Mouse (Mus musculus) liver, adult 2 months (tissue): Measurements from ENCODE around the gene Smok3b. TPM values are rescaled to one million over a fixed set of nuclear protein-coding genes. Genes with fewer than 3 reads are reported as not detected.

Source experiments
- DNase-seq: peaks from one replicate; pipeline ENCODE4 v3.0.0-alpha.2; 2011; ENCODE audit warnings: low read depth, low spot score; ENCODE audit errors: extremely low read depth
- H3K27ac ChIP-seq: fragments of 200-500 bp; replicated peaks from 2 replicates; pipeline ENCODE4 v1.5.1; 2012; ENCODE audit warnings: low read depth, mild to moderate bottlenecking, control low read depth, inconsistent platforms, low read length; ENCODE audit not compliant: insufficient read depth
- H3K27me3 ChIP-seq: fragments of 200-500 bp; 2 replicates; pipeline ENCODE4 v1.6.1; 2012; ENCODE audit warnings: mild to moderate bottlenecking, moderate library complexity, low read length, inconsistent platforms; ENCODE audit not compliant: control insufficient read depth, insufficient read depth
- H3K36me3 ChIP-seq: fragments of 200-500 bp; 2 replicates; pipeline ENCODE4 v1.6.1; 2012; ENCODE audit warnings: low read length, inconsistent platforms; ENCODE audit not compliant: control insufficient read depth, insufficient read depth
- H3K4me1 ChIP-seq: fragments of 200-500 bp; 2 replicates; pipeline ENCODE4 v1.6.1; 2011; ENCODE audit warnings: low read length; ENCODE audit not compliant: control insufficient read depth, insufficient read depth
- H3K4me3 ChIP-seq: fragments of 200-500 bp; 2 replicates; pipeline ENCODE4 v1.5.1; 2011; ENCODE audit warnings: low read depth, mild to moderate bottlenecking, control low read depth, low read length, moderate library complexity; ENCODE audit not compliant: insufficient read depth
- H3K79me2 ChIP-seq: fragments of 200-500 bp; 2 replicates; pipeline ENCODE4 v1.6.1; 2012; ENCODE audit warnings: inconsistent platforms, mild to moderate bottlenecking, low read length, moderate library complexity; ENCODE audit not compliant: control insufficient read depth, insufficient read depth
- H3K9ac ChIP-seq: fragments of 200-500 bp; 2 replicates; pipeline ENCODE4 v1.6.1; 2012; ENCODE audit warnings: low read depth, mild to moderate bottlenecking, control low read depth, inconsistent platforms, low read length
- CTCF ChIP-seq: fragments of 200-500 bp; IDR thresholded peaks from 2 replicates; pipeline ENCODE4 v1.5.1; 2011; ENCODE audit warnings: low read depth, low read length, control low read depth
- POLR2A ChIP-seq: fragments of 200-500 bp; IDR thresholded peaks from 2 replicates; pipeline ENCODE4 v1.6.1; 2011; ENCODE audit warnings: low read length, control low read depth; ENCODE audit not compliant: insufficient read depth; ENCODE audit errors: extremely low read depth
- WGBS: fragments of 180-500 bp; shearing (Covaris S2); methylation state at CpG from one replicate; pipeline ENCODE4 v1.1.7; 2018; 5-methylcytosine and 5-hydroxymethylcytosine counted together
- polyA plus RNA-seq: library from polyadenylated mRNA; depleted of rRNA; stranded (reverse); fragments of >200 nt; gene quantifications from 2 replicates; pipeline ENCODE4 v1.2.3, GENCODE M21; 2012
- total RNA-seq: library from RNA; depleted of rRNA; stranded (reverse); fragments of >200 nt; gene quantifications from 2 replicates; pipeline ENCODE4 v1.2.3, GENCODE M21; 2014

The Smok3b gene
- total and polyA plus RNA-seq, 2 experiments = 0.37 TPM; not detected in 1

GRCm38 (mm10) chr5:138080456-138080855 is 59.2 kb downstream of the Smok3b start:
- no peak overlapping the region for H3K27ac ChIP-seq
- H3K36me3 ChIP-seq = no peaks in the 10 kb centered on the region
- no peak overlapping the region for H3K4me3 ChIP-seq
- DNase-seq = peak; percentile 46
- H3K27me3 ChIP-seq = no peaks in the 10 kb centered on the region
- peaks cover 5% of the 10 kb centered on the region; the same call in 1 of the 2 replicates for H3K79me2 ChIP-seq
- no peak for TF ChIP-seq CTCF
- no peak for TF ChIP-seq POLR2A
- no peak overlapping the region for H3K9ac ChIP-seq
- peaks cover 22% of the 10 kb centered on the region for H3K4me1 ChIP-seq
- WGBS = 52% methylated on average over 5 of the region's 5 CpGs

GRCm38 (mm10) chr5:138081446-138081845 is 60.2 kb downstream of the Smok3b start:
- Histone ChIP-seq H3K27me3 (no peaks in the 10 kb centered on the region), H3K36me3 (no peaks in the 10 kb centered on the region), H3K27ac (peak overlapping the region; percentile 52), H3K79me2 (peaks cover 7% of the 10 kb centered on the region; the same call in 1 of the 2 replicates), H3K4me3 (no peak overlapping the region), H3K4me1 (peaks cover 17% of the 10 kb centered on the region), H3K9ac (no peak overlapping the region)
- no peak for DNase-seq
- no peak for TF ChIP-seq CTCF
- no peak for TF ChIP-seq POLR2A
- 92% methylated on average over 9 of the region's 9 CpGs for WGBS

GRCm38 (mm10) chr5:138083318-138083900 is 62.2 kb downstream of the Smok3b start:
- peak; percentile 96 for DNase-seq
- peaks cover 10% of the 10 kb centered on the region; the same call in 1 of the 2 replicates for H3K79me2 ChIP-seq
- no peak overlapping the region for H3K9ac ChIP-seq
- H3K27ac ChIP-seq = peak overlapping the region; percentile 88
- H3K4me1 ChIP-seq = peaks cover 24% of the 10 kb centered on the region
- peaks cover 7% of the 10 kb centered on the region for H3K36me3 ChIP-seq
- no peaks in the 10 kb centered on the region for H3K27me3 ChIP-seq
- 19% methylated on average over 2 of the region's 2 CpGs for WGBS
- no peak overlapping the region for H3K4me3 ChIP-seq
- no peak for TF ChIP-seq POLR2A

GRCm38 (mm10) chr5:138083936-138084335 is 62.7 kb downstream of the Smok3b start:
- Histone ChIP-seq H3K4me1 (peaks cover 27% of the 10 kb centered on the region), H3K27me3 (no peaks in the 10 kb centered on the region), H3K9ac (no peak overlapping the region), H3K4me3 (no peak overlapping the region), H3K79me2 (peaks cover 10% of the 10 kb centered on the region; the same call in 1 of the 2 replicates), H3K36me3 (peaks cover 7% of the 10 kb centered on the region), H3K27ac (peak overlapping the region; percentile 68)
- WGBS = 94% methylated on average over 2 of the region's 2 CpGs
- no peak for TF ChIP-seq POLR2A
- TF ChIP-seq CTCF = no peak
- DNase-seq = no peak

GRCm38 (mm10) chr5:138084507-138084906 is 63.3 kb downstream of the Smok3b start:
- H3K27ac ChIP-seq = no peak overlapping the region; the same call in 1 of the 2 replicates
- peaks cover 27% of the 10 kb centered on the region for H3K4me1 ChIP-seq
- DNase-seq = peak; percentile 24
- H3K4me3 ChIP-seq = no peak overlapping the region
- H3K36me3 ChIP-seq = peaks cover 7% of the 10 kb centered on the region
- WGBS = 64% methylated on average over 2 of the region's 2 CpGs
- TF ChIP-seq CTCF (no peak), POLR2A (no peak)
- no peak overlapping the region for H3K9ac ChIP-seq
- H3K27me3 ChIP-seq = no peaks in the 10 kb centered on the region
- H3K79me2 ChIP-seq = peaks cover 13% of the 10 kb centered on the region; the same call in 1 of the 2 replicates

- H3K36me3 ChIP-seq = peaks cover 7% of the 10 kb centered on the region
- H3K27ac ChIP-seq = peak within 1 kb of the TSS; percentile 94
- peak within 1 kb of the TSS; percentile 96 for H3K9ac ChIP-seq
- peaks cover 27% of the 10 kb centered on the region for H3K4me1 ChIP-seq
- TF ChIP-seq CTCF = no peak
- peak; percentile 89; the same call in 1 of the 2 replicates for TF ChIP-seq POLR2A
- WGBS = under 1% methylated on average over 27 of the region's 27 CpGs
- no peaks in the 10 kb centered on the region for H3K27me3 ChIP-seq
- H3K79me2 ChIP-seq = peaks cover 14% of the 10 kb centered on the region; the same call in 1 of the 2 replicates
- peak; percentile 89 for DNase-seq
- peak within 1 kb of the TSS; percentile 91 for H3K4me3 ChIP-seq
Measured at GRCm38 (mm10) chr5:138084996-138085395, 63.8 kb downstream of the Smok3b start, which contains the start of gene Zkscan1. Zkscan1 (plus strand) TSS chr5:138085084.
